ENCODE assay signal across 18 mouse cellular contexts in the genomic region with DNA sequence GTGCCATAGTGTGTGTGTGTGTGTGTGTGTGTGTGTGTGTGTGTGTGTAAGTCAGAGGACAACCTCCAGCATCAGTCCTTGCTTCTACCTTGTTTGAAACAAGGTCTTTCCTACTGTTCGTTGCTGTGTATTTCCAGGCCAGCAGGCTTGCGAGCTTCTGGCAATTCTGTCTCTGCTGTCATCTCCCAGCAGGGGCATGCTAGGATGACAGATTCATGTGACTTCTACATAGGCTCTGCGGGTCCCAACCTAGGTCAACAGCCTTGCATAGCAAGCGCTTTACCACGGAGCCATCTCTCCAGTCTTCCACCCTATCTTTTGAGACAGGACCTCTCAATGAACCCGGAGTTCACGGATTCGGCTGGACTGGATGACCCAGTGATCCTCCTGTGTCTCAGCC.
"Had no signal": no experiment of that assay in that cellular context is flagged by ENCODE, and none has a peak within 500 bp of the region (broad histone marks: within the 10 kb centered on the region; RNA-seq: fewer than 3 reads in every experiment).

No protein-coding gene starts in this region.

- DNase-seq: gastrocnemius, postnatal 14 days; gastrocnemius, postnatal 36 days; heart, adult 11 months; heart, adult 2 months; heart, postnatal 14 days; heart, postnatal 36 days; kidney, adult 11 months; kidney, adult 2 months; kidney, adult 9 months; kidney, postnatal 14 days; kidney, postnatal 36 days; layer of hippocampus, adult 9-11 months; layer of hippocampus, postnatal 36 days; left cerebral cortex, postnatal 4 days; lung, adult 18-20 months had no signal

- ATAC-seq: hindbrain, postnatal 0 days; intestine, embryonic 16.5 days; liver, embryonic 12.5 days had no signal
